Mouse (Mus musculus) liver (tissue): ENCODE measurements around the gene Gm5458.
"Not testable (repeated sequence)": the region's sequence is repeated elsewhere in the genome, so short reads cannot be mapped to it uniquely, and the experiment has no call there.

Experiments used
- DNase-seq: peaks from one replicate; pipeline ENCODE4 v3.0.0-alpha.2; 2020; ENCODE audit warnings: mixed read lengths

Gene Gm5458

DNA sequence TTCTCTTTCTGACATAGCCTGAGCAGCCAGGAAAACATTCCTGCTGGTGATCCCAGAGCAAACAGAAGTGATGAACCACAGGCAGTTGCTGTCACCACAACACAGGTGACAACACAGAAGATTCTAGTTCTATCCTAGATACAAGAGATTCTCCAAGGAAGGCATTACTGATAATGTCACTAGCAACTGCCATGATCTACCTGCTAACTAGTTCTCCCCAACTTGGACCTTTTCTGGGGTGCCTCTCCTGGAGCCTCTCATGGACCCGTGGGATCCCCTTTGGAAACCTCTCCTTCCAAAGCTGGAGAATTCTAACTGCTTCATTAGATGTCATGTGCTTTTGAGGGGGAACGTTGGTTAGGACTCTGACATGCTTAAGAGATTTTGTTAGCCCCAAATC lies at the start of gene Gm5458:
Gene Gm5458 (minus strand): TSS at position 101 of the 400 bp plus-strand sequence.
- not testable (repeated sequence) for DNase-seq

DNA sequence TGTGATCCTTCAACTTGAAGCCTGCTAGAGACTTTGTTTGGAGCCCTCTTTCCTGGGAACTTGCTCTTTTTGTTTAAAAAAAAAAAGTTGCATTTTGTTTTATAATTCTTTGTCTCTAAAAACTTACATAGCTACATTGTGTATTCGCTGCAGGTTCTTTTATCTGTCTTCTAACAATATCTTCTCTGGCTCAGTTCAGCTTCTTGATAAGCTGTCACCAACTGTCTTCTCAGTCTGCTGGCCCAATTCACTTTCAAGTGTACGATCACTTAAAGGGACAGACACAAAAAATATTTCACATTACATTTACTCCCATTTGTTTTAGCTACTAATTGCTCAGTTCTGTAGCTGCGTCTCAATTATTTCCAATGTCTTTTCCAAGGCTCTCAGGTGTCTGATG lies 43.9 kb upstream of the Gm5458 start:
- no peak for DNase-seq

DNA sequence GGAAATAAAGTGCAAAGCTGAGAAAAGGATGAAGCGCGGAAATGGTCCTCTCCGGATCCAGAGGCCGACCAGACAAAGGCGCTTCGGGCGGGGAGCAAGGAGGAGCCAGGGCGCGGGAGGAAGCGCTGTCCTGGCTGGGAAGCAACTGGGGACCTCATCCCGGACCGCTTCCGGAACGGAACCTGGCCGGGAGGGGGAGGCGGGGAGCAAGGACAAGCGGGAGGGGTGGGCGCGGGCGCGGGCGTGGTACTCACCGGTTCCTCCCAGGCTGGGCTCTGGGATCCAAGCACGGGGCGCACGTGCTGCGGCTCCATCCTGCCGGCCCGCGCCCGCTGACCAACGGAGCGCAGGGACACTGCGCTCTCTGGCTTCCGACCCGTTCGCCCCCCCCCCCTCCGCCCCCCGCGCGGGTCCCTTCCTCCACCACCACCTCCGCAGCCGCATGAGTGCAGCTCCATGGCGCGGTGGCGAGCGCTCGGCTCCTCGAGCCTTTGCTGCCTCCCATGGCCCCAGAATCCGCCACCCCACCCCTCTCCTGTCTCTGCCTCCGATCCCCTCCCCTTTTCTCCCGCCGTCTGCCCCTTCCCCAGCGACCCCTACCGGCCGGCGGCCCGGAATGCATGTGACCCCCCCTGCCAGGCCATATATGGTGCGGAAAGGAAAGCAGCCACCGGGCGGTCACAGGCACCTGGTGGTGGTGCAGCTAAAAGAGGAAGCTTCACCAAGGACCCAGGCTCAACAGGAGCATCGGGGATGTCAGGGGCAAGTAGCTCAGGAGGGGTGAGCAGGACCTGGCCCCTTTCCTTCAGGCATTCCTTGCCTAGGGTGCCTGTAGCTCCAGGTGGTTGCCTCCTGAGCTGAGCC lies 17.3 kb downstream of the Gm5458 start, which contains the start of gene Gm2237:
Gene Gm2237 (minus strand): TSS at position 332 of the 864 bp plus-strand sequence.
- peak; percentile 2 for DNase-seq

DNA sequence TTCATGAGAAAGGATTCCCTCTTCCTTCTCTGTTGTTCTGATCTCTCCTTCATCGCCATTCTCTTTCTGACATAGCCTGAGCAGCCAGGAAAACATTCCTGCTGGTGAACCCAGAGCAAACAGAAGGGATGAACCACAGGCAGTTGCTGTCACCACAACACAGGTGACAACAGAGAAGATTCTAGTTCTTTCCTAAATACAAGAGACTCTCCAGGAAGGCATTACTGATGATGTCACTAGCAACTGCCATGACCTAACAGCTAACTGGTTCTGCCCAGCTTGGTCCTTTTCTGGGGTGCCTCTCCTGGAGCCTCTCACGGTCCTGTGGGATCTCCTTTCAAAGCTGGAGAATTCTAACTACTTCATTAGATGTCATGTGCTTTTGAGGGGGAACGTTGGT lies 52.5 kb downstream of the Gm5458 start, which contains the start of gene Gm2244:
Gene Gm2244 (minus strand): TSS at position 101 of the 400 bp plus-strand sequence.
- not testable (repeated sequence) for DNase-seq
